Mouse (Mus musculus) lung, adult 2 months (tissue): ENCODE data around the gene Sh2d5.

ENCODE experiments used
- CTCF ChIP-seq: fragments of 200-500 bp; IDR thresholded peaks from 2 replicates; pipeline ENCODE4 v1.5.1; 2011; ENCODE audit warnings: mild to moderate bottlenecking, low read length, control low read depth; ENCODE audit not compliant: insufficient read depth
- POLR2A ChIP-seq: fragments of 200-500 bp; IDR thresholded peaks from 2 replicates; pipeline ENCODE4 v1.6.1; 2011; ENCODE audit warnings: low read depth, mild to moderate bottlenecking, control low read depth, low read length, borderline replicate concordance; ENCODE audit errors: extremely low read depth

DNA sequence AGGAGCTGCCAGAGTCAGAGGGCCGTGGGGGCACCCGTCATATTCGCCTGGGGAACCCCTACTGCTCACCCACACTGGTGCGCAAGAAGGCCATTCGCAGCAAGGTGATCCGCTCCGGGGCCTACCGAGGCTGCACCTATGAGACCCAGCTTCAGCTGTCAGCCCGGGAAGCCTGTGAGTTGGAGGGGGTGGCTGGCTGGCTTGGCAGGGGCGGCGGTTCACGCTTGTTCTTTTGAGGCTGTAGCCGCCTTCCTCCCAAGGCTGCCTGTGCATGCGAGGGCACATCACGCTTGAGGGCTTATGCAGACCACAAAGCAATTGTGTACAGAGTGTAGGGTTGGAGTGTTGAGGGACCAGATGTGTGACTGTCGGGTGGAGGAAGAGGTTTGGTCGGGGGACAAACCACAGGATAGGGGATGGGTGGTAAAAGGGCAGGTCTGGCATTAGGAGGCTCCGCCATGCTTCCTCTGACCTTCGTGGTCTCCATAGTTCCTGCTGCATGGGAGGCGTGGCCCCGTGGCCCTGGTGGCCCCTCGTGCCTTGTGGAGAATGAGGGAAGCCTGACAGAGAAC is 7.0 kb downstream of the Sh2d5 start:
- TF ChIP-seq POLR2A (no peak), CTCF (no peak)
